Mouse (Mus musculus): ENCODE data around the gene Cyth3.

- TF ChIP-seq CTCF (IDR thresholded peaks at IDR 0.05; ENCODE audit: low read depth, low read length) (no peak), TAL1 (conservative IDR thresholded peaks at IDR 0.05; ENCODE audit: low read depth, low read length) (no peak), GATA1 (IDR thresholded peaks at IDR 0.05; ENCODE audit: borderline replicate concordance, low read length) (no peak)
These were observed 8.5 kb downstream of the Cyth3 start for GRCm38 (mm10) chr5:143630738-143631137.
